18 mouse cellular contexts compared by ENCODE assay signal in the genomic region with DNA sequence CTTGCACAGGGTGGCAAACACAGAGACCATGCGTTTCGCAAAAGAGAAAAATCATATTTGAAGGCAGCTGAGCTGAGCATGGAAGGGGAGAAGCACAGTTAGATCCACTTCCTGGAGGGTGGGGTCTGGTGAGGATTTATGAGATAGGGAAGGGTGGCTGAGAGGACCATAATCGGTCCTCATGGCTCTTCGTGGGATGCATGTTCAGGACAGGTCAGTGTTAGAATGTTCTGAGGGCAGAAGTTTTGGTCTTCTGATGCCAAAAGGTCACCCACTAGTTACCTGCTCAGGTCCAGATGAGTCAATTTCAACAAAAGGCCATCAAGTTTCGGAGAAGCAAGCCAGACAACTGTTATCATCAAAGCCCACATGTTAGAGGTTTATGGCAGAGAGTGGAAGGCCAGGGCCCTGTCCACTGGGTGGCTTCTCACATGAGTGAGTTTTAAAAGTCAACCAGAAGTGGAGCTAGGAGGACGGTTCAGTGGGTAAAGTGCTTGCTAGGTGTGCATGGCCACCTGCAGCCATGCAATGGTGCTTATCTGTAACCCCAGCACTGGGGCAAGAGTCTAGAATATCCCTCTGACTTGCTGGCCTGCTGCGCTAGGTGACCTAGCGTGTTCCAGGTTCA. TPM values are rescaled to one million over a fixed set of nuclear protein-coding genes. Genes with fewer than 3 reads are reported as not detected.
DNase-seq lines count a peak whose midpoint lies in the region; ATAC-seq and TF ChIP-seq lines count a peak whose summit lies in the region.
"Had no signal": no experiment of that assay in that cellular context is flagged by ENCODE, and none has a peak within 500 bp of the region (broad histone marks: within the 10 kb centered on the region; RNA-seq: fewer than 3 reads in every experiment).

No protein-coding gene starts in this region.

- WGBS in lung, embryonic 14.5 days = 84% methylated on average over 8 of the region's 8 CpGs

- H3K4me3 ChIP-seq in lung, embryonic 14.5 days (ENCODE audit: low read depth, low read length) = no peak overlapping the region

- no peaks in the 10 kb centered on the region for H3K36me3 ChIP-seq in lung, embryonic 14.5 days (ENCODE audit: insufficient read depth)
- H3K36me3 ChIP-seq: forebrain, embryonic 15.5 days; hindbrain, embryonic 12.5 days had no signal

- no peak overlapping the region for H3K9ac ChIP-seq in lung, embryonic 14.5 days
- H3K9ac ChIP-seq: forebrain, embryonic 15.5 days; liver, postnatal 0 days had no signal

- no peak for ATAC-seq in lung, embryonic 14.5 days (ENCODE audit: insufficient read depth)
- ATAC-seq in megakaryocyte-erythroid progenitor cell, adult 5-6 weeks (replicated peaks; ENCODE audit: low FRiP score, low TSS enrichment, poor library complexity, severe bottlenecking) = peak; percentile 45
- ATAC-seq in frontal cortex, adult (ENCODE audit: low TSS enrichment) = no peak
- ATAC-seq: inflammation-experienced regulatory T-cells, adult 6 months had no signal

- no peaks in the 10 kb centered on the region for H3K27me3 ChIP-seq in lung, embryonic 14.5 days (ENCODE audit: insufficient read depth, low read length)
- H3K27me3 ChIP-seq: forebrain, embryonic 15.5 days; hindbrain, embryonic 12.5 days had no signal

- H3K4me1 ChIP-seq in lung, embryonic 14.5 days (ENCODE audit: insufficient read depth) = peaks cover 18% of the 10 kb centered on the region; the same call in 1 of the 2 replicates

- peak; percentile 90 for DNase-seq in heart, adult 11 months
- DNase-seq in heart, postnatal 4 days = no peak
- DNase-seq in lung, embryonic 14.5 days = no peak
- DNase-seq in lung, postnatal 4 days = no peak
- DNase-seq in 416B (ENCODE audit: low read depth) = peak; percentile 56
- no peak for DNase-seq in urinary bladder, postnatal 25 days (ENCODE audit: low spot score)
- DNase-seq: B cell, adult 2 months; cerebellum, adult 2 months; kidney, postnatal 36 days; liver, postnatal 0 days; right cerebral cortex, adult 18-20 months; thymus, postnatal 36 days had no signal

- TF ChIP-seq CTCF in lung, embryonic 14.5 days (IDR thresholded peaks at IDR 0.05; ENCODE audit: low read depth) = no peak

- H3K27ac ChIP-seq in lung, embryonic 14.5 days (ENCODE audit: low read depth) = no peak overlapping the region
- H3K27ac ChIP-seq: forebrain, embryonic 15.5 days; hindbrain, embryonic 12.5 days had no signal

- peak overlapping the region; percentile 82; the same call in 1 of the 2 replicates for H3K4me2 ChIP-seq in lung, embryonic 14.5 days

- H3K9me3 ChIP-seq in lung, embryonic 14.5 days (ENCODE audit: low read depth, low read length) = no peaks in the 10 kb centered on the region
- H3K9me3 ChIP-seq: forebrain, embryonic 15.5 days; hindbrain, embryonic 12.5 days had no signal

RNA-seq across cellular contexts. Expression of gene Trim16, which starts 0.9 kb away (rescaled TPM):
- total RNA-seq in heart, postnatal 4 days (2021) = 10 to 100 TPM in 1 of 2 experiments, 1 to 10 TPM in 1; 7.6 to 10.0 TPM
- 18.0 and 20.4 TPM in 2 replicates for polyA plus RNA-seq in lung, embryonic 14.5 days (2014; fragmentation: Nextera tagmentation; extraction: Ambion mirVana)
- 7.5 and 9.7 TPM in 2 replicates for total RNA-seq in megakaryocyte-erythroid progenitor cell, adult 5-6 weeks (2014; fragmentation: Nextera tagmentation)
- total RNA-seq in megakaryocyte-erythroid progenitor cell, adult 5-6 weeks (2017) = 5.5 and 8.4 TPM in 2 replicates

RNA-seq across cellular contexts. Expression of gene Fbxw10, which starts 27.7 kb away (rescaled TPM):
- under 1 TPM in 1 of 2 experiments, not detected in 1; 0.23 TPM for total RNA-seq in heart, postnatal 4 days (2021)
- polyA plus RNA-seq in lung, embryonic 14.5 days (2014; fragmentation: Nextera tagmentation; extraction: Ambion mirVana) = 0.24 and 0.30 TPM in 2 replicates
- total RNA-seq in megakaryocyte-erythroid progenitor cell, adult 5-6 weeks (2014; fragmentation: Nextera tagmentation) = 2.4 TPM in 1 of 2 replicates, not detected in the other
- total RNA-seq in megakaryocyte-erythroid progenitor cell, adult 5-6 weeks (2017) = 0.91 and 2.3 TPM in 2 replicates
- total RNA-seq: liver, adult 2 months had no signal
- polyA plus RNA-seq: liver, adult 2 months had no signal

RNA-seq across cellular contexts. Expression of gene Zfp286, which starts 29.9 kb away (rescaled TPM):
- 1 to 10 TPM; 1.9 to 2.1 TPM for total RNA-seq in heart, postnatal 4 days (2021)
- 17.3 and 21.3 TPM in 2 replicates for polyA plus RNA-seq in lung, embryonic 14.5 days (2014; fragmentation: Nextera tagmentation; extraction: Ambion mirVana)
- 1.8 and 2.6 TPM in 2 replicates for total RNA-seq in megakaryocyte-erythroid progenitor cell, adult 5-6 weeks (2014; fragmentation: Nextera tagmentation)
- 0.57 TPM in 1 of 2 replicates, not detected in the other for total RNA-seq in megakaryocyte-erythroid progenitor cell, adult 5-6 weeks (2017)
- polyA plus RNA-seq: liver, adult 2 months had no signal

Comparison
In these comparisons a context has a peak if more than half of its experiments do, and no peak if none do; other contexts are left out.
1. DNase-seq: peak in heart, adult 11 months (single experiment) and 416B (single experiment); none in heart, postnatal 4 days (single experiment), lung, embryonic 14.5 days (single experiment), lung, postnatal 4 days (0 of 2) and urinary bladder, postnatal 25 days (single experiment).